Mouse (Mus musculus): ENCODE measurements at regions not wholly inside any gene's neighbourhood (a gene's known extent, or its start where the extent isn't known, plus 50 kb on each side); places are given as distances from the start of the nearest gene placed in this dataset.

- H3K27ac ChIP-seq (ENCODE audit: low read depth): no peak overlapping the region
Observed at GRCm38 (mm10) chr17:75804358-75804757, 252.6 kb upstream of the Fam98a start.

GRCm38 (mm10) chr17:75796380-75796779, 244.6 kb upstream of the Fam98a start:
- H3K36me3 ChIP-seq (ENCODE audit: insufficient read depth): no peaks in the 10 kb centered on the region
- no peaks in the 10 kb centered on the region for H3K9me3 ChIP-seq (ENCODE audit: low read depth, low read length)
- no peaks in the 10 kb centered on the region for H3K27me3 ChIP-seq (ENCODE audit: insufficient read depth, low read length)
- H3K4me1 ChIP-seq (ENCODE audit: insufficient read depth): no peaks in the 10 kb centered on the region
- H3K4me2 ChIP-seq: no peak overlapping the region
- no peak for DNase-seq
- ATAC-seq (ENCODE audit: insufficient read depth): no peak
- H3K27ac ChIP-seq (ENCODE audit: low read depth): no peak overlapping the region
- 82% methylated on average over 3 of the region's 3 CpGs for WGBS
- TF ChIP-seq CTCF (IDR thresholded peaks at IDR 0.05; ENCODE audit: low read depth): no peak
- no peak overlapping the region for H3K9ac ChIP-seq
- H3K4me3 ChIP-seq (ENCODE audit: low read depth, low read length): no peak overlapping the region

More at GRCm38 (mm10) chr17:75804358-75804757, 252.6 kb upstream of the Fam98a start:
- DNase-seq (no peak), ATAC-seq (ENCODE audit: insufficient read depth) (no peak)
- no peaks in the 10 kb centered on the region for H3K27me3 ChIP-seq (ENCODE audit: insufficient read depth, low read length)
- H3K4me3 ChIP-seq (ENCODE audit: low read depth, low read length): no peak overlapping the region
- no peak for TF ChIP-seq CTCF (IDR thresholded peaks at IDR 0.05; ENCODE audit: low read depth)
- no peaks in the 10 kb centered on the region for H3K9me3 ChIP-seq (ENCODE audit: low read depth, low read length)
- H3K4me2 ChIP-seq: no peak overlapping the region
- 62% methylated on average over 1 of the region's 1 CpGs for WGBS
- H3K9ac ChIP-seq: no peak overlapping the region
- no peaks in the 10 kb centered on the region for H3K4me1 ChIP-seq (ENCODE audit: insufficient read depth)
- H3K36me3 ChIP-seq (ENCODE audit: insufficient read depth): no peaks in the 10 kb centered on the region

- TF ChIP-seq CTCF (IDR thresholded peaks at IDR 0.05; ENCODE audit: low read depth): no peak
- Histone ChIP-seq H3K9ac (no peak overlapping the region), H3K36me3 (ENCODE audit: insufficient read depth) (no peaks in the 10 kb centered on the region), H3K4me2 (no peak overlapping the region), H3K4me3 (ENCODE audit: low read depth, low read length) (no peak overlapping the region), H3K9me3 (ENCODE audit: low read depth, low read length) (no peaks in the 10 kb centered on the region), H3K4me1 (ENCODE audit: insufficient read depth) (no peaks in the 10 kb centered on the region), H3K27ac (ENCODE audit: low read depth) (no peak overlapping the region), H3K27me3 (ENCODE audit: insufficient read depth, low read length) (no peaks in the 10 kb centered on the region)
- ATAC-seq (ENCODE audit: insufficient read depth) (no peak), DNase-seq (no peak)
- WGBS: 89% methylated on average over 3 of the region's 3 CpGs
Observed at GRCm38 (mm10) chr17:75795772-75796171, 244.0 kb upstream of the Fam98a start.

GRCm38 (mm10) chr17:75779770-75780169, 228.0 kb upstream of the Fam98a start:
- TF ChIP-seq CTCF (IDR thresholded peaks at IDR 0.05; ENCODE audit: low read depth): peak; percentile 58
- no peaks in the 10 kb centered on the region for H3K36me3 ChIP-seq (ENCODE audit: insufficient read depth)
- no peak for ATAC-seq (ENCODE audit: insufficient read depth)
- 33% methylated on average over 2 of the region's 2 CpGs for WGBS
- no peak overlapping the region for H3K4me2 ChIP-seq
- H3K27me3 ChIP-seq (ENCODE audit: insufficient read depth, low read length): no peaks in the 10 kb centered on the region
- no peak overlapping the region for H3K27ac ChIP-seq (ENCODE audit: low read depth)
- no peak overlapping the region for H3K9ac ChIP-seq
- no peak overlapping the region for H3K4me3 ChIP-seq (ENCODE audit: low read depth, low read length)
- H3K4me1 ChIP-seq (ENCODE audit: insufficient read depth): no peaks in the 10 kb centered on the region
- DNase-seq: peak; percentile 61
- no peaks in the 10 kb centered on the region for H3K9me3 ChIP-seq (ENCODE audit: low read depth, low read length)

GRCm38 (mm10) chr17:75776611-75777010, 224.9 kb upstream of the Fam98a start:
- WGBS: 56% methylated on average over 7 of the region's 7 CpGs
- Histone ChIP-seq H3K36me3 (ENCODE audit: insufficient read depth) (no peaks in the 10 kb centered on the region), H3K27me3 (ENCODE audit: insufficient read depth, low read length) (no peaks in the 10 kb centered on the region), H3K9me3 (ENCODE audit: low read depth, low read length) (no peaks in the 10 kb centered on the region), H3K4me2 (no peak overlapping the region), H3K4me1 (ENCODE audit: insufficient read depth) (no peaks in the 10 kb centered on the region), H3K27ac (ENCODE audit: low read depth) (no peak overlapping the region), H3K9ac (no peak overlapping the region), H3K4me3 (ENCODE audit: low read depth, low read length) (no peak overlapping the region)
- no peak for TF ChIP-seq CTCF (IDR thresholded peaks at IDR 0.05; ENCODE audit: low read depth)
- DNase-seq (peak; percentile 3), ATAC-seq (ENCODE audit: insufficient read depth) (no peak)

GRCm38 (mm10) chr17:75775518-75775917, 223.8 kb upstream of the Fam98a start:
- Histone ChIP-seq H3K9ac (no peak overlapping the region), H3K27ac (ENCODE audit: low read depth) (no peak overlapping the region), H3K9me3 (ENCODE audit: low read depth, low read length) (no peaks in the 10 kb centered on the region), H3K4me2 (no peak overlapping the region), H3K36me3 (ENCODE audit: insufficient read depth) (no peaks in the 10 kb centered on the region), H3K4me3 (ENCODE audit: low read depth, low read length) (no peak overlapping the region), H3K27me3 (ENCODE audit: insufficient read depth, low read length) (no peaks in the 10 kb centered on the region), H3K4me1 (ENCODE audit: insufficient read depth) (no peaks in the 10 kb centered on the region)
- DNase-seq: no peak
- no peak for TF ChIP-seq CTCF (IDR thresholded peaks at IDR 0.05; ENCODE audit: low read depth)
- WGBS: 67% methylated on average over 3 of the region's 3 CpGs
- no peak for ATAC-seq (ENCODE audit: insufficient read depth)

DNA sequence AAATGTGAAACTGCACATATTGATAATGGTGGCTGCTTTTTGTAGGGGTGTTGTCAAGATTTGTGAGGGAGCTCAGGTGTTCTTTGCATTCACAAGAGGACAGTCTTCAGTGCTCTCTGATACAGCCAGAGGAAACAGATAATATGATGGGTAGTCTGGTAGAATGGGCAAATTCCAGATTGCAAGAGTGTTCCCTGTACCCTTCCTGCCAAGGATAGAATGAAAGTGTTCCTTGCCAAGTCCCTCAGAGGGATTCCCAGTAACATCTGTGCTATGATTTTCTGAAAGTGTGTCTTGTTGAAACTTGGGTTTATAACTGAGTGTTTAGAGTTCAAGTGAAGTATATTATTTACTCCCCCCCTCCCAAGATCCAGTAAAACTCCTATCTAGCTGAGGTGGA, 221.1 kb upstream of the Fam98a start:
- no peak overlapping the region for H3K27ac ChIP-seq (ENCODE audit: low read depth)
- H3K27me3 ChIP-seq (ENCODE audit: insufficient read depth, low read length): no peaks in the 10 kb centered on the region
- H3K36me3 ChIP-seq (ENCODE audit: insufficient read depth): no peaks in the 10 kb centered on the region
- no peak overlapping the region for H3K4me3 ChIP-seq (ENCODE audit: low read depth, low read length)
- TF ChIP-seq CTCF (IDR thresholded peaks at IDR 0.05; ENCODE audit: low read depth): no peak
- no peak overlapping the region for H3K4me2 ChIP-seq
- DNase-seq (no peak), ATAC-seq (ENCODE audit: insufficient read depth) (no peak)
- no peaks in the 10 kb centered on the region for H3K4me1 ChIP-seq (ENCODE audit: insufficient read depth)
- H3K9ac ChIP-seq: no peak overlapping the region
- no peaks in the 10 kb centered on the region for H3K9me3 ChIP-seq (ENCODE audit: low read depth, low read length)

GRCm38 (mm10) chr17:75768654-75769053, 216.9 kb upstream of the Fam98a start:
- Histone ChIP-seq H3K9me3 (ENCODE audit: low read depth, low read length) (no peaks in the 10 kb centered on the region), H3K27me3 (ENCODE audit: insufficient read depth, low read length) (no peaks in the 10 kb centered on the region), H3K4me3 (ENCODE audit: low read depth, low read length) (no peak overlapping the region), H3K36me3 (ENCODE audit: insufficient read depth) (no peaks in the 10 kb centered on the region), H3K27ac (ENCODE audit: low read depth) (no peak overlapping the region), H3K4me2 (no peak overlapping the region), H3K4me1 (ENCODE audit: insufficient read depth) (no peaks in the 10 kb centered on the region), H3K9ac (no peak overlapping the region)
- no peak for ATAC-seq (ENCODE audit: insufficient read depth)
- no peak for DNase-seq
- TF ChIP-seq CTCF (IDR thresholded peaks at IDR 0.05; ENCODE audit: low read depth): peak; percentile 43
- 74% methylated on average over 6 of the region's 6 CpGs for WGBS

Measured in lung, embryonic 14.5 days (tissue).